Mouse (Mus musculus) ES-Bruce4 (cell line): ENCODE data around the gene Arhgef26.

ENCODE experiments used
- CTCF ChIP-seq: IDR thresholded peaks from one replicate; pipeline ENCODE4 v1.8.1; 2011; ENCODE audit warnings: low read depth, low read length
- EP300 ChIP-seq: IDR thresholded peaks from 2 replicates; pipeline ENCODE4 v1.6.1; 2011; ENCODE audit warnings: low read depth, low read length; ENCODE audit not compliant: insufficient read depth
- POLR2A ChIP-seq: IDR thresholded peaks from one replicate; pipeline ENCODE4 v1.8.1; 2011; ENCODE audit warnings: low read length; ENCODE audit not compliant: insufficient read depth

GRCm38 (mm10) chr3:62376719-62377118, 38.6 kb downstream of the Arhgef26 start:
- TF ChIP-seq CTCF, result no peak
- TF ChIP-seq POLR2A, result no peak
- TF ChIP-seq EP300, result no peak
